Mouse (Mus musculus) kidney, postnatal 0 days (tissue): ENCODE measurements around the gene Bag3. TPM values are rescaled to one million over a fixed set of nuclear protein-coding genes. Genes with fewer than 3 reads are reported as not detected.
A peak's percentile ranks its signal among the peaks of the same experiment; 100 is the strongest.

ENCODE experiments used
- ATAC-seq: fragments of 200-750 bp; cut with Nextera tagmentation; replicated peaks from 2 replicates; pipeline ENCODE4 v1.8.0; 2017; ENCODE audit warnings: low read depth, moderate number of reproducible peaks, moderate TSS enrichment, moderate library complexity; ENCODE audit not compliant: low FRiP score
- DNase-seq: peaks from one replicate; pipeline ENCODE4 v3.0.0-alpha.2; 2016; ENCODE audit warnings: low spot score
- H3K27ac ChIP-seq: fragments of 300-500 bp; sonication (generic); 2 replicates; pipeline ENCODE4 v1.5.1; 2014; ENCODE audit warnings: mild to moderate bottlenecking
- H3K27me3 ChIP-seq: fragments of 300-500 bp; sonication (generic); 2 replicates; pipeline ENCODE4 v1.6.1; 2014; ENCODE audit warnings: low read length, mixed read lengths; ENCODE audit not compliant: insufficient read depth
- H3K36me3 ChIP-seq: fragments of 300-500 bp; sonication (generic); 2 replicates; pipeline ENCODE4 v1.6.1; 2014; ENCODE audit warnings: low read length, mixed read lengths; ENCODE audit not compliant: insufficient read depth
- H3K4me1 ChIP-seq: fragments of 300-500 bp; sonication (generic); replicated peaks from 2 replicates; pipeline ENCODE4 v1.6.1; 2014; ENCODE audit warnings: antibody characterized with exemption, low read length, mixed read lengths; ENCODE audit not compliant: insufficient read depth
- H3K4me2 ChIP-seq: fragments of 300-500 bp; sonication (generic); 2 replicates; pipeline ENCODE4 v1.6.1; 2014; ENCODE audit warnings: mild to moderate bottlenecking, low read length, moderate library complexity, mixed read lengths
- H3K4me3 ChIP-seq: fragments of 300-500 bp; sonication (generic); replicated peaks from 2 replicates; pipeline ENCODE4 v1.5.1; 2014; ENCODE audit warnings: low read depth, low read length
- H3K9ac ChIP-seq: fragments of 300-500 bp; sonication (generic); 2 replicates; pipeline ENCODE4 v1.6.1; 2014; ENCODE audit warnings: low read depth, low read length
- H3K9me3 ChIP-seq: fragments of 300-500 bp; sonication (generic); replicated peaks from 2 replicates; pipeline ENCODE4 v1.6.1; 2016; ENCODE audit warnings: low read length, inconsistent platforms, mixed read lengths
- CTCF ChIP-seq: IDR thresholded peaks from 2 replicates; pipeline ENCODE4 v1.5.1; 2016; ENCODE audit warnings: antibody characterized with exemption, low read depth, mild to moderate bottlenecking, moderate library complexity
- WGBS: fragments of 180-500 bp; shearing (Covaris S2); extraction: QIAGEN DNeasy Blood & Tissue Kit; methylation state at CpG from one replicate; pipeline ENCODE4 v1.1.7; 2014; 5-methylcytosine and 5-hydroxymethylcytosine counted together
- microRNA-seq: library from miRNA; unstranded; fragments of <30 nt; microRNA quantifications from one replicate; pipeline ENCODE4, GENCODE M21; 2016
- polyA plus RNA-seq: library from polyadenylated mRNA; unstranded; fragments of >200 nt; fragmentation: Nextera tagmentation; extraction: Ambion mirVana; gene quantifications from 2 replicates; pipeline ENCODE4 v1.2.1, GENCODE M21; 2015

Bag3 gene
- polyA plus RNA-seq, 1 experiment from 2014 or later, result 15.1 TPM

DNA sequence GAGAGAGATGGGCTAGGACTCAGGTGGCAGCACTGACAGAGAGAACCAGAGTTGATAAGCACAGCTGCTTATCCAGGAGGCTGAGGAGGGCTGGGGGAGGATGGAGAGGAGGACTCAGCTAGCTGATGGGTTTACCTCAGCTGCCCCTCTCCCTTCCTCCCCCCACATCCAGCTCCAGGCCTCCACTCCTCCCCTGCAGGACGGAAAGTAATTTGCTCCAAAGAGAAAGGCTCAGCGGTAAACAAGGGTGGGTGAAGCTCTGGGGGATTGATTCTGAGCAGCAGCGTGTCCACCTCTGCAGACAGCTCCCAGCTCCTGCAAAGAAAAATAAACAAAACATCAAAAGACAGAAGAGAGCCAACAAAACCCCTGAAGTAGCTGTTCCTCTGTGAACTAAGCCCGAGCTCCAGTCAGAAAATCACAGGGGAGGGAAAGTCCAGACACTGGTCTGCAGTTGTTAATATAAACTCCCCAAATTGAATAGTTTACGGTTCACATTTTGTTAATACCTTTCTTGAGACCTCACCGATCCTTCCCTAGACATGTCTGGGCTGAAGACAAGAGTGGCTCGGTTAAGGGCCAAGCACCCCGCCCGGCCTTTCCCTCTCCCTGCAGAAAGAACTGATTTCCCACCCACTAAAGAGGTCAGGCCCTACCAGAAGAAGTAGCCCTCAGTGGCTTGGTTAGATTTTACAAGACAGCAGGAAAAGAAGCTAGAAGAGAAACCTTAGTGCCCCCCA is 68.1 kb downstream of the Bag3 start:
- H3K4me2 ChIP-seq, result no peak overlapping the region; the same call in 1 of the 2 replicates
- peak; percentile 24; the same call in 1 of the 2 replicates for TF ChIP-seq CTCF
- WGBS, result 18% methylated on average over 9 of the region's 9 CpGs
- ATAC-seq (peak; percentile 52; the same call in 1 of the 2 replicates), DNase-seq (peak; percentile 84)
- no peak overlapping the region for H3K4me3 ChIP-seq
- no peaks in the 10 kb centered on the region for H3K9me3 ChIP-seq
- 0 out of 2 replicates have a peak overlapping the region, but pooled peaks have one; percentile 5 for H3K9ac ChIP-seq
- H3K27ac ChIP-seq, result peak overlapping the region; percentile 51
- H3K4me1 ChIP-seq, result peaks cover 7% of the 10 kb centered on the region
- H3K36me3 ChIP-seq, result no peaks in the 10 kb centered on the region
- H3K27me3 ChIP-seq, result no peaks in the 10 kb centered on the region

DNA sequence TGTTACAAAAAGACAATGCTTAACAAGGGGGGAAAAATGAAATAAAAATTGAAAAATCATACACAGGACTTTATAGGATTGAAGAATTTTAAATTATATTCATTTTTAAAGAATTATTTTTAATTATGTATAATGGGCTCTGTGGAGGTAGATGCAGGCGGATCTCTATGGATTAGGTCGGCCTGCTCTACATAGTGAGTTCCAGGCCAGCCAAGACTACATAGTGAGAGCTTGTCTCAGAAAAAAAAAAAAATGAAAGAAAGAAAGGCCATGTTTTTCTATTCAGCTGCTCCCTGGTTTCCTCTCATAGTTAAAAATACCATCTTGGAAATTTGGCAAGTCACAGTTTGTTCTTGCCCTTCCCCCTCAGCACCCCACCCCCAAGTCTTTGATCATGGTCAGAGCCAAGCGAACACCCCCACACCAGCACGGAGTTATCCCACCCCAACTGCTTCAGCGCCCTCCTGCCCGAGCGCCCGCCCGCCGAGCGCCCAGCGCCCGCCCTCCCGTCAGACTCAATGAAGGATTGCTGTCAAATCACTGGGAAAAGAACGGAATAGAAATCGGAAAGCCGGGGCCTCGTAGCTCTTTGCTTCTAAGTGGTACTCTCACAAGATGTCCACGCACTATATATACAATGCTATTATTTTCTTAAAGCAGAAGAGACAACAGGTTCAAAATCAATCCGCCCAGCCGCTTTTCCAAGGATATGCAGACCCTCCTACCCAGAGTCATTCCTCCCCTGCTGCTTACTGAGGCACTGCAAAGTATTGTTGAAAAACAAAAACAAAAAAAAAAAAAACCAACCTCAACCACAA is 68.9 kb downstream of the Bag3 start:
- ATAC-seq (no peak), DNase-seq (peak; percentile 50)
- TF ChIP-seq CTCF, result no peak
- no peaks in the 10 kb centered on the region for H3K36me3 ChIP-seq
- H3K9me3 ChIP-seq, result no peaks in the 10 kb centered on the region; the same call in 1 of the 2 replicates
- WGBS, result 8% methylated on average over 21 of the region's 21 CpGs
- H3K4me1 ChIP-seq, result peaks cover 7% of the 10 kb centered on the region
- H3K27me3 ChIP-seq, result no peaks in the 10 kb centered on the region
- peak overlapping the region; percentile 43; the same call in 1 of the 2 replicates for H3K27ac ChIP-seq
- peak overlapping the region; percentile 38 for H3K9ac ChIP-seq
- peak overlapping the region; percentile 56 for H3K4me2 ChIP-seq
- peak overlapping the region; percentile 22 for H3K4me3 ChIP-seq

DNA sequence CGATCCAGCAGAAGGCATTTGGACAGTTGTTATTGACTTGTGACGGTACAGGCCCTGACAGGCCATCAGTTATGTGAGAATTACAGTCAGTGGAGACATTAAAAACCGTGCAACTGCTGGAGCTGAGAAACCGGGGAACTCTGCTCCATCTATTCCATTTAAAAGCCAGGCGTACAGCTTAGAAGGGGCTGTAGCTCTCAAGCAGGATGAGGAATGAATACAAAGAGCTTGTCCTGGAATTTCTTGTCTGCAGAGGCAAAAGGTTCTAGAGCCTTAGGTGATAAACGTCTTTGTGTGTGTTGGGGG is 69.5 kb downstream of the Bag3 start:
- Histone ChIP-seq H3K4me2 (peak overlapping the region; percentile 56; the same call in 1 of the 2 replicates), H3K36me3 (no peaks in the 10 kb centered on the region), H3K9me3 (no peaks in the 10 kb centered on the region; the same call in 1 of the 2 replicates), H3K9ac (no peak overlapping the region), H3K4me1 (peaks cover 7% of the 10 kb centered on the region), H3K4me3 (peak overlapping the region; percentile 22; the same call in 1 of the 2 replicates), H3K27ac (peak overlapping the region; percentile 43; the same call in 1 of the 2 replicates), H3K27me3 (no peaks in the 10 kb centered on the region)
- peak; percentile 47 for DNase-seq
- TF ChIP-seq CTCF, result no peak
- no peak for ATAC-seq
- 11% methylated on average over 6 of the region's 6 CpGs for WGBS

- Histone ChIP-seq H3K36me3 (no peaks in the 10 kb centered on the region), H3K27ac (no peak overlapping the region), H3K9me3 (no peaks in the 10 kb centered on the region; the same call in 1 of the 2 replicates), H3K4me1 (peaks cover 7% of the 10 kb centered on the region), H3K9ac (no peak overlapping the region), H3K4me3 (no peak overlapping the region), H3K27me3 (no peaks in the 10 kb centered on the region), H3K4me2 (no peak overlapping the region)
- no peak for TF ChIP-seq CTCF
- DNase-seq (no peak), ATAC-seq (no peak)
- 85% methylated on average over 2 of the region's 2 CpGs for WGBS
These were observed 72.9 kb downstream of the Bag3 start for GRCm38 (mm10) chr7:128596274-128596673.

Small RNAs within 50 kb of the gene (microRNA-seq; reads per million reads assigned to microRNA genes)
- gene Gm24365, result not detected

Other genes starting within 250 kb of the Bag3 start
- gene BC017158, start 225.4 kb upstream of the Bag3 start, polyA plus RNA-seq, result 22.1 and 23.4 TPM in 2 replicates
- 5.4 and 6.6 TPM in 2 replicates for gene Rgs10, start 104.9 kb upstream of the Bag3 start, polyA plus RNA-seq
- 21.4 and 23.5 TPM in 2 replicates for gene Tial1, start 61.9 kb upstream of the Bag3 start, polyA plus RNA-seq
- 22.0 and 23.8 TPM in 2 replicates for gene Inpp5f, start 87.7 kb downstream of the Bag3 start, polyA plus RNA-seq
- 52.5 and 53.7 TPM in 2 replicates for gene Mcmbp, start 216.9 kb downstream of the Bag3 start, polyA plus RNA-seq
- gene Sec23ip, start 221.3 kb downstream of the Bag3 start, polyA plus RNA-seq, result 26.0 and 29.6 TPM in 2 replicates